Mouse (Mus musculus): ENCODE measurements around the gene Spata5. TPM values are rescaled to one million over a fixed set of nuclear protein-coding genes. Genes with fewer than 3 reads are reported as not detected.
A peak's percentile ranks its signal among the peaks of the same experiment; 100 is the strongest.

The Spata5 gene
- polyA plus RNA-seq, 1 experiment from 2014 or later, result 55.0 TPM

GRCm38 (mm10) chr3:37616586-37617547, 197.2 kb downstream of the Spata5 start:
- 31% methylated on average over 21 of the region's 21 CpGs for WGBS
- Histone ChIP-seq H3K4me1 (replicated peaks; ENCODE audit: control insufficient read depth, insufficient read depth, low read length) (peaks cover 4% of the 10 kb centered on the region; the same call in 1 of the 2 replicates), H3K4me2 (ENCODE audit: low read depth, low read length, severe bottlenecking) (peak overlapping the region; percentile 28; the same call in 1 of the 2 replicates), H3K4me3 (ENCODE audit: low read depth, low read length) (no peak overlapping the region), H3K9ac (ENCODE audit: low read length) (no peak overlapping the region), H3K27ac (ENCODE audit: low read depth, low read length) (no peak overlapping the region), H3K27me3 (ENCODE audit: control insufficient read depth, insufficient read depth, low read length) (no peaks in the 10 kb centered on the region; the same call in 1 of the 2 replicates), H3K9me3 (ENCODE audit: control insufficient read depth, low read length) (no peaks in the 10 kb centered on the region; the same call in 1 of the 2 replicates), H3K36me3 (ENCODE audit: control insufficient read depth, insufficient read depth, low read length) (no peaks in the 10 kb centered on the region)
- ATAC-seq (replicated peaks; ENCODE audit: low FRiP score), result no peak
- peak; percentile 58 for DNase-seq (ENCODE audit: low spot score)

Other genes with a start within 250 kb of the Spata5 start
- not detected in 2 replicates for gene Il21, start 187.3 kb upstream of the Spata5 start, polyA plus RNA-seq (2014; fragmentation: Nextera tagmentation; extraction: Ambion mirVana)
- gene Bbs12, start 107.3 kb upstream of the Spata5 start, polyA plus RNA-seq (2014; fragmentation: Nextera tagmentation; extraction: Ambion mirVana), result 8.8 and 9.3 TPM in 2 replicates
- 0.84 and 2.5 TPM in 2 replicates for gene Cetn4, start 107.2 kb upstream of the Spata5 start, polyA plus RNA-seq (2014; fragmentation: Nextera tagmentation; extraction: Ambion mirVana)
- gene Fgf2, start 71.5 kb upstream of the Spata5 start, polyA plus RNA-seq (2014; fragmentation: Nextera tagmentation; extraction: Ambion mirVana), result 0.83 and 1.1 TPM in 2 replicates
- 4.4 and 4.5 TPM in 2 replicates for gene Nudt6, start 315 bp downstream of the Spata5 start, polyA plus RNA-seq (2014; fragmentation: Nextera tagmentation; extraction: Ambion mirVana)
- 20.9 and 24.4 TPM in 2 replicates for gene Spry1, start 220.1 kb downstream of the Spata5 start, polyA plus RNA-seq (2014; fragmentation: Nextera tagmentation; extraction: Ambion mirVana)